Mouse (Mus musculus) MEL (cell line): ENCODE measurements at regions not wholly inside any gene's neighbourhood (a gene's known extent, or its start where the extent isn't known, plus 50 kb on each side); places are given as distances from the start of the nearest gene placed in this dataset.

Experiments used
- CTCF ChIP-seq, 3 experiments: IDR thresholded peaks in 2 of 3; conservative IDR thresholded peaks in 1 of 3; 2 replicates each; pipeline ENCODE4 v1.5.1; 2011 to 2012; ENCODE audit warnings: low read length in 3 of 3, low read depth in 2 of 3, mild to moderate bottlenecking in 2 of 3, improper control_type of control experiment in 1 of 3, inconsistent platforms in 1 of 3, mixed read lengths in 1 of 3, moderate library complexity in 1 of 3; ENCODE audit not compliant: control insufficient read depth in 1 of 3, insufficient read depth in 1 of 3, poor library complexity in 1 of 3, severe bottlenecking in 1 of 3
- ELF1 ChIP-seq: IDR thresholded peaks from 2 replicates; pipeline ENCODE4 v1.6.1; 2014; ENCODE audit warnings: low read depth, mild to moderate bottlenecking, inconsistent platforms, low read length, improper control_type of control experiment, moderate library complexity
- ZKSCAN1 ChIP-seq: IDR thresholded peaks from 2 replicates; pipeline ENCODE4 v1.6.1; 2012; ENCODE audit warnings: low read depth, mild to moderate bottlenecking, inconsistent platforms, low read length, improper control_type of control experiment, moderate library complexity
- ZNF384 ChIP-seq: IDR thresholded peaks from 2 replicates; pipeline ENCODE4 v1.6.1; 2012; ENCODE audit warnings: low read depth, mild to moderate bottlenecking, inconsistent platforms, low read length, improper control_type of control experiment

DNA sequence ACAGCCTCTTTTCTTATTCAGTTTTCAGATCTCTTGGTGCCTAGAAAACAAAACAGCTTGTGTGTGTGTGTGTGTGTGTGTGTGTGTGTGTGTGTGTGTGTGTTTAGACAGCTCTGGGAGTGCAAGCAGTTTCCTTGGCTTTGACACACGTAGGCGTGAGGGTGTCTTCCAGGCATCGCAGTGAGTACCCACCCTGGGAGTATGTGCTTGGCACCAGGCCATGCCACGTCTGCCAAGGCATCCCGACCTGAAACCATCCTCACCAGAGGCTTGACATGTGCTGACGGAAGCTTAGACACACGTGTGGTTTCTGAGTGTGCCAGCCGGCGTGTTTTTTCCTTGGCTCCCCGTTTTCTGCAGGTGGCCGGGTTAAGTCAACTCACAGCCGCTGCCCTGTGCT lies 396.6 kb downstream of the Pmp22 start:
- TF ChIP-seq ZNF384 (no peak), ELF1 (no peak), CTCF (IDR thresholded peaks at IDR 0.05 in 2 of 3, conservative IDR thresholded peaks at IDR 0.05 in 1 of 3; ENCODE audit: control insufficient read depth in 1 of 3, insufficient read depth in 1 of 3, low read depth in 2 of 3, low read length in 3 of 3, poor library complexity in 1 of 3, severe bottlenecking in 1 of 3) (no peak), ZKSCAN1 (no peak)
